Mouse (Mus musculus): ENCODE measurements around the gene 2410004B18Rik. TPM values are rescaled to one million over a fixed set of nuclear protein-coding genes. Genes with fewer than 3 reads are reported as not detected.

2410004B18Rik gene
- total RNA-seq, 2 experiments from 2014 or later: 13.8 to 14.0 TPM

DNA sequence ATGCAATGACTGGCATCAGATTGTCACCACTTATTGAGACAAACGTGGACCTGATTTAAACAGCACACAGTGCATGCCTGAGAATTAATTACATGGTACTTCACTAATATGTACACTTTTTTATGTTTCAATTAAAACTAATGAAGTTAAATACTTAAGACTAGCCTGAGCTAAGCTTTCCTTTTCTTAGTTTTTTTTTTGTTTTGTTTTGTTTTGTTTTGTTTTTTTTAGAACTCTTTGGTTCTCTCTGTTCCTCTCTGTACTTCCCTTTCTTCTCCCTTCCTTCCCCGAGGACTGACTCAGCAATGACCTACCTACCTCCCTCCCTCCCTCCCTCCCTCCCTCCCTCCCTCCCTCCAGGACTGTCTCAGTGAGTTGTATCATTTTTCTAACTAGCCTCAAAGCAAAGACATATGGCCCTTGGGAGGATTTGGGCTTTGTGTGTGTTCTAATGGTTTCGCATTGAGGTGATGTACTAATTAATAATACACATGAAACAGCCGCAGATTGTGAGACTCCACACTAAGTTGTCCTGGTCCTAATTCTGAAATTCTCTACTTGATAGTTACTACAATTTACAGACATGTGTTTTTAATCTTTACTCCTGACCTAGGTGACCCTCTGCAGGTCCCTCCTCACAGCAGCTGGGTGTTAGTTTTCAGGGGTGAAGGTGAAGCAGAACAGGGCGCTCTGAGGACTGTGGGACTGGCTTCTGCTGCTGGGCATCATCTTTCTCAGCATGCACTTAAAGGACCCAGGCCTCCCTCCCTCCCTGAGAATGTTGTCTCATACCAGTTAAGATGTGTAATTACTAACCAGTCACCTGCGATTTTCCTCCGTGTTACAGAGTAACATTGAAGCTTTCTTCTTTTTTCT is 8.1 kb upstream of the 2410004B18Rik start:
- no peak for DNase-seq

DNA sequence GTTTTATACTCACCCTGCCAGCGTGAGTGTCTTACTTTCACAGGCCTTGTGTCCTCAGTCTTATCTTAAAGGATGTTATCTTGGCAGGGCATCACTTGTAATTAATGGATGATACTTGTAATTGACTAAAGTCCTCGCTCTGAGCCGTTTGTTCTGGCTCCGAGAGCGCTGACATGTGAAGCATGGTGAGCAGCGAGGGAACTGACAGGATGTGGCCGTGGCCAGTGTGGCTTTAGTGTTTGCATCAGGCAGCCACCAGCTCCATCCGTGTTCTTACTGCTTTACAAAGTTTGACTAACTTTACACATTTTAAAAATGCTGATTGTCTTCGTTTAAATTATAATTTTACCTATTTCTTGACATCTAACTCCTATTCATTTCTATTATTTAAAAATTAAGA is 4.0 kb upstream of the 2410004B18Rik start:
- no peak for DNase-seq

DNA sequence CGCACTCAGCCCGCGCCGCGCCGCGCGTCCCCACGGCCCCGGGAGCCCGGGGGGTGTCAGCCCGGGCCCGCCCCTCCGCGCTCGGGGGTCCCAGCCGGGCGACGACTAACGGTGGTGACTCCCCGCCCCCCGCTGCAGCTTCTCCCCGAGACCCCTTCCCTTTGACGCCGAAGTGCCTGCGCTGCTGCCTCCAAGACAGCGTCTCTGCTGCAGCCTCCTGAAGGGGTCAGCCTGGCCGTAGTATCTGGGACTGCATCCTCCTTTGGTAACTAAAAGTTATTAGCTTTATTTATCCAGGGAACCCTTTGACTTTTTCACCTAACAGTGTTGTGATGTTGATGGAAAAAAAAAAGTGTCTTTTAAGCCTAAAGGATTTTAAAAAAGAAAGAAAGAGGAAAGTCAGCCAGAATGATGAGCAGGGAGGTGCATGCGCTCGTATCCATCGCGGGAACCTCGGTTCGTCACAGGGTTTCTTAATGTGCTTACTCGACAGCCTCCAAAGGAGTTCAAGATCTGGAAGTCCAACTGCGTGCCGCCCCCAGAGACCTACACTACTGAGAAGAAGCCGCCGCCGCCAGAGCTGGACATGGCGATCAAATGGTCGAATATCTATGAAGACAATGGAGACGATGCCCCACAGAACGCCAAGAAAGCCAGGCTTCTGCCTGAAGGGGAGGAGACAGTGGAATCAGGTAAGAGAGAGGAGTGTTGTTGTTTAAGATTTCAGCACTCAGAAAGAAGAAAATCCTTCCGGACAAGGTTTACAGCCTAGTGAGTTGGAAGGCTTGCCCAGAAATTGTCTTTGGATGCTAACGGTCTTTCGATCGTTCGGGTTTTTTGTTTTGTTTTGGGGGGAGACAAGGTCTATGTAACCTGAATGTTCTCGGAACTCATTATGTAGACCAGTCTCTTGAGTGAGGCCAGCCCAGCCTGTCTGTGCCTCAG is 863 bp downstream of the 2410004B18Rik start:
- DNase-seq: peak; percentile 33

DNA sequence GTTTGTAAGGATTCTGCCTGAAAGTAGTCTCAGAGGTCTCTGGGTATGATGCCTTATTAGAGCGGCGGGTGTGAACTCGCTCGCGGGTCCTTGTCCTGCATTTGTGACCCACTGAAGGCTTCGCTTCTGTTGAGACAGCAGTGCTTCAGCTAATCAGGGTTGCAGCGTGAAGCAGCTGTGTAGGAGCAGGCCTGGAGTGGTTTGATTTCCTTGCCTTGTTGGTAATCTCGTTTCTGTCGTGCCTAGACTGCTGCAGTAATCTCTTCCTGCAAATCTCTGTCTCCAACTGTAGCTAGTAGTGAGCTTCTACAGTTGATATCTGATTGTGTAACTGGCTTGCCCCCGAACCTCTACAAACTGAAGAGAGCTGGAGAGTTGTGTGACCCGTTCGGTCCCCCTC is 1.6 kb downstream of the 2410004B18Rik start:
- no peak for DNase-seq

DNA sequence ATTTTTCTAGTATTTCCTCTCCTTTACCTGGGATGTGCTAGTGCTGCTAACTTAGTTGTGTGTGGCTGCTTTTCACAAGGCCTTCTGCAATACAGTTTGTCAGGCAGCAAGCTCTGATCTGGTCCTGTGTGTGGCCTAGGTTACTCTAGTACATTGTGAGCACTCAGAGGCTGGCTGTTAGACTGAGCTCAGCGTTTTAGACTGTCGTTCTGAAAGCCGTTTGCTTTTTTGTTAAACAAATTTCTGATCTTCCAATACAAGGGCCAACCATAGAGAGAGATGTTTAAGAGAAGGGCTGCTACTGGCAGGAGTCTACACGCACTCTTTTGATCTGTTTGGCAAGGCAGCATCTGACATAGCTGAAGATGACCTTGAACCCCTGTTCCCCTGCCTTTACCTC is 2.2 kb downstream of the 2410004B18Rik start:
- no peak for DNase-seq

DNA sequence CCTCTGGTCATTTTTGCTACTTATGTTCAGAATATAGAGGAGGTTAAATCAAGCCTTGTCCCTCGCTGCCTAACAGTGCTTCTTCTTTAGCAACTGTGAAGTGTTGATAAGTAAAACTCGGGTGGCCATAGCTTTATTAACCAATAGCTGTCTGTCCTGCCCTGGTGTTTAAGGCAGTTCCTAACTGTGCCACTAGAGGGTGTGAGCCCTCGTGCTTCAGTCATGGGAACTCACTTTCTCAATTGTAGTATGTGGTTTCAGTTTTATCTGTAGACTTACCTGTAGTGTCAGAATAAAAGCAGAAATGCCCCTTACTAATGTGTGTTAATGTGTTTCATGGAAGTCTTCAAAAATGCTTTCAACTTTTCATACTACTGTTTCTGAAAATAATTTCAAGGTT is 4.2 kb downstream of the 2410004B18Rik start:
- peak; percentile 59 for DNase-seq

DNA sequence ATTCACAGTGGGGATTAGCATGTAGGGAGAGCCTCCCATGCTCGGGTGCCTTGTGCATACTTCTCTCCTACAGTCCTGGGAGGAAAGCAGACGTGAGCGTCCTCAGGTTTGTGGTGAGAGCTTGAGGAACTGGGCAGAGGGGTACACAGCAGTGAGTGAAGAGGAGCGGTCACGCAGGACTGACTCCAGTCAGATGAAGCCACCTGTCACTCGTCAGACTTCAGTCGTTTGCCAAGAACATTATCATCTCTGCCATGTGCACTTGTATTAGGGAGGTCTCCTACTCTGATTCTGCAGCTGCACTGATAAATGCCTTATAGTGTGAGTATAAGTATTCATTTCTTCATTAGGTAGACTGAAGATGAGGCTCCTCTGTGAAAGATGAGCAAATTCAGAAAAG is 6.5 kb downstream of the 2410004B18Rik start:
- DNase-seq: no peak

DNA sequence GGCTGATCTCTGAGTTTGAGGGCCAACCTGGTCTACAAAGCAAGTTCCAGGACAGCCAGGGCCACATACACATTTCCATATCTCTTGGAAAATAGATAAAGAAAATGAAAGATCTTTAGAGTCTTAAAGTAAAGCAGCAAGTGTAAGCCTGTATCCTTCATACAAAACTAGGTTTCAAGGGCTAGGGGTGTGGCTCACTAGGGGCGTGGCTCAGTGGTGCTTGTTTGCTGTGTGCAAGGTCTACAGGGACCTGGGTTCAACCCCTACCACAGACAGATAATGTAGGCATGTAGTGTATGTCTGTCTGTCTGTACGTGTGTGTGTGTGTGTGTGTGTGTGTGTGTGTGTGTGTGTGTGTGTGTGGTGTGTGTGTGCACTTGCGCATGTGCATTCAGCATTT is 8.1 kb downstream of the 2410004B18Rik start:
- no peak for DNase-seq

DNA sequence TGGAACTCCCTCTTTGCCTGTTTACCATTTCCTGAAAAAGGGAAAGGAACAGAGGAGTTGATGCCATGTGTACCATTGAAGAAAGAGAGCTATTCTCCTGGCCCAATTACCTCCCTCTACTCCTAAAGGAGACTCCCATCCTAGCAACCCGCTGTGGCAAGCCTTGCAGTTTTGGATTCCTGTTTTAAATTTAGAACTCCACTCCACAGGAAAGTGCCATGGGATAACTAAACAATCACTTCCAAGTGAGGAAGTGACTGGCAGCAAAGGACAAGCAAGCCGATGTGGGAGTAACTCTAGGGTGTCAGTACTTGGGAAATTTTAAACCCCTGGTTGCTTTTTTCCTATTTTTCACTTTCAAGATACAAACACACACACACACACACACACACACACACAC is 8.8 kb downstream of the 2410004B18Rik start:
- no peak for DNase-seq

DNA sequence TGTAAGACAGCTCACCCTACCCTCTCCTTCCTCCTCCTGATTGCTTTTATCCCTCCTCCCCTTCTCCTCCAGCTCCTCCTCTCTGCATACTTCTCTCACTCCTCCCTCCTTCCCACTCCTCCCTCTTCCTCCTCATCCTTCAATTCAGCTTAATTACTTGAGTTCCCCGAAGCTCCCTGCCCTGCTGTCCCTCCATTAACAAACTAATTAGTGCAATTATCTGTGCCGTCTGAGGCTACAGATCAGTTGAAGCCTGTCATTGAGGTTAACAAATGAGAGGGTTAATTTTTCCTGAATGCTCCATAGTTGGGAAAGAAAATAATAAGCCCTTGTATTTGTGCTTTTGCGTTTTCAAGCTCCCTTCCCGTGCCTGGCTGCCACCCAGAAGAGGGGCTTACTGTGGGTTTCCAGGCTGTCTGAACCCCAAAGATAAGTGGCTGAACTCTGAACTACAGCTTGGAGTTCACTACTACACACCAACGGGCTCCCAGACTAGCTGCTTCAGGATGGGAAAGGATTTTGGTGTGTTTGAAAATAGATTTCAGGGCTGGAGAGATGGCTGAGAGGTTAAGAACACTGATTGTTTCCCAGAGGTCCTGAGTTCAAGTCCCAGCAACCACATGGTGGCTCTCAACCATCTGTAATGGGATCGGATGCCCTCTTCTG is 9.9 kb downstream of the 2410004B18Rik start:
- DNase-seq: no peak

DNA sequence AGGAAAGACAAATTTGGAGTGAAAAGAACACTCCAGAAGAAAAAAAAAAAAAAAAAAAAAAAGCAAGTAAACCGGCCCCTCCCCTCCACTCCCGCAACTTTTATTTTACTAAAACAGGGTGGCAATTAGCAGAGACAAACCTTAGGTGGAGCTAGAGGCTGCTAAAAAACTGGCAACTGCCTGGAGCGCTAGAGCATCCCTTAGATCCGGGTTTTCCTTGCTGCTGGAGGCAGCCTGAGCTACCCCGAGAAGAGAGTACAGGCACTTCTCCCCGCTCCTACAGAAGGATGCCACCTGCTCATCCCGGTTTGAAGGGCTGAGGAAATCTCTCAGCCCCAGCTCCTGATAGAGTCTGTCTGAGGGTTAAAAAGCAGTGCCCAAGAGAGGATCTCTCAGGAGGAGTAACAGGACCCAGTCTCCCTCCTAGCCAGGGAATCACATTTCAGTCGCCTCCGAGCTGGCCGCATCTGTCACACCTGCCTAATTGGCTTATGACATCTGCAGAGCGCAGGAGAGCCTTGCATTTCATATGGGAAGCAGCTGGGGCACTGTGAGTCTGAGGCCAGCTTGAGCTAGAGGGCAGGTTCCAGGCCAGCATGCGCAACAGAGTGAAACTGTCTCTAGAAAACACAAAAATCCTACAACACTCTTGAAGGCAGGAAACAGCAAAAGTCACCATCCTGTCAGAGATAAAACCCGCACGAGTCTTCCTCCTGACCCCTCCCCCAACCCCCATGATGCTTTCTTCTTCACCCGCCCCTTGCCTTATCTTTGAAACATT is 12.4 kb downstream of the 2410004B18Rik start:
- DNase-seq: peak; percentile 24

DNA sequence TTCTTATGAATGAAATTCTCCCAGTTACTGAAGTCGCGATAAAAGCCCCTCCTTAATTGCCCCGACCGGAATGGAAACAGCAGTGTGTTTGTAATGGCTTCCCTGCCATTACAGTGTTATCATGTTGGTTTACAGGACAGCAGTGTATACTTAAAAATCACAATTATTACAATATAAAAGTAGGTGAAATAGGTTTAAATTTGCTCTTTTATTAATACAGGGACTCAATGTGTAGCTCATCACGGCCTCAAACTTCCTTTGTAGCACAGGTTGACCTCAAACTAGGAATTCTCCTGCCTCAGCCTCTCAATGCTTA is 13.0 kb downstream of the 2410004B18Rik start:
- no peak for DNase-seq

DNA sequence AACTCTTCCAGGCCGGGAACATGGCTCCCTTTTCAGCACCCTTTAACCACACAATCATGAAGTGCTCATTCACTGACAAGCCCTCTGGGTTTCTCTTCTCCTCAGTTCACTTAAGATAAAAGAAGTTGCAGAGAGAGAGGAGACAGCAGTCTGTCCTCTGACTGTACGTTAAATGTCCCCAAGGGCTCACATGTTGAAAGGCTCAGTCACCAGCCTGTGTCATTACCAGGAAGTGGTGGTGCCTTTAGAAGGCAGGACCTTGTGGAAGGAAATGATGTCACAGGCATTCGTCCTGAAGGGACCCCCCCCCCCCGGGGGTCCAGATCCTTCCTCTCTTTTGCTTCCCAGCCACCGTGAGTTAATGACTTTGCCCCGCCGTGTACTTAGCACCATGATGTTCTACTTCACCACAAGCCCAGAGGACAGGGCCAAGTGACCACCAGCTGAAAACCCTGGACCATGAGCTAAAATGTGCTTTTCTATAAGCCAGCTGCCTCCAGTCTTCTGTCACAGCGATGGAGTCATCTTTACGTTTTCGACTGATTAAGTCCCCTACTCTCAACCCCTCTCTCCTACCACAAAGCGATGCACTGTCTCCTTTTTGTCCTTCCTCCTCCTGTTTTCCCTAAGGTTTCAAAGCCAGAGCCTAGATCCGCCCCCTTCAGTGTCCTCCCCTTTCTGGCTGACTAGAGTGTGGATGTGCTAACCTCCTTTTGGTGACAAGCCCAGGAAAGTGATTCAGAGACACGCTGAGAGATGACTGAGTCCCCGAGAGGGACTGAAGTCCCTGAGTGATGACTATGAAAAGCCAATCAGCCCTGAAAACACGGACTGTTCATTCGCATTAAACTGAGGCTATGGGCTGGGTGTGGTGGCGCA is 13.7 kb downstream of the 2410004B18Rik start:
- DNase-seq: no peak

DNA sequence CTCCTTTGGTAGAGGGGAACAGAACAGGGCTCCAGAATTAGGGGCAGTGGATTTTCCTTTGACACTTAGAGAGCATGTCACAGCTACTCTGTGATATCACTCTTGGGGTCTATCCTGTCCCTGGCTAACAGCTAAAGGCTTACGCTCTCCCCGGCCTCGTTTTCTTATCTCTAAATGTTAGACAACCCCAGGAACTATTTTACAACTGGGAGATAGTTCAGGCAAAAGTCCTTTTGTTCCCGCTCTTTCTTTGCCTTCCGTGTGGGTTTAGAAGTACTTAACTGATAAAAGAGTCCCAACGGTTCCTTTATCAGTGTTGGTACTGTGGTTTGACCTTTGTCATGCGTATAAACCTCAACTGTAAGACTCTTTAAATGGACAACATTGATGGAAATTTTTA is 15.1 kb downstream of the 2410004B18Rik start:
- no peak for DNase-seq

DNA sequence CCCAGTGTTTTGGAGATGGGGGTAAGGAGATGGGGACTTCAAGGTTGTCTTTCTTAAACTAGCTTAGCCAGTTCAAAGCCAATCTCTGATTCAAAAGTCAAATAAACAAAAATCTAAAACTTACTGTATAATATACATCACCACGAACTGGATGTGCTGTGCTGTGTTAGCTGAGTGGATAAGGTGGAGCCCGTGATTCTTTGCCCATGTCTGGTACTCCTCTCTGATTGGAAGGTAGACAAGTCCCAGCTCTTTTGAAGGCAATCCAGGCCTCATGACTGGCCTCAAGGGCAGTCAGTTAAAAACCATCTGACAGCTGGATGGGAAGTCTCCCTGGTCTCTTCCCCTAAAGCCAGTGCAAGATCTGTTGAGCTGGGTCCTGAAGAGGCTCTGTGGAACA is 15.6 kb downstream of the 2410004B18Rik start:
- no peak for DNase-seq

DNA sequence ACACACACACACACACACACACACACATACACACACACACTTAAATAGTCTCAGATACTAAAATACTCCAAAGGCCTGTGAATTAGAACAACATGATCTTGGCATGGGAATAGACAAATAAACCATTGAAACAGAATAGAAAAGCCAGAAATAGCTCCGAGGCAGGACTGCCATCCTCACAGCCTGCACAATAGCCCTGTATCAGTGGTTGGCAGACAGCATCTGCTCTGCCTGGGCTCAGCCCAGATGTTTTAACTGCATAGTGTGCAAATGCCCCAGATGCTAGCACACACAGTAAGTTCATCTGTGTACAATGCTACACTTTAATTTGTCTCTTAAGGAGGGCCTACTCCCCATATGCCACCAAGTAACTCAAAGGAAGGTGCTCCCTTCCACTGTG is 22.0 kb downstream of the 2410004B18Rik start:
- DNase-seq: no peak

DNA sequence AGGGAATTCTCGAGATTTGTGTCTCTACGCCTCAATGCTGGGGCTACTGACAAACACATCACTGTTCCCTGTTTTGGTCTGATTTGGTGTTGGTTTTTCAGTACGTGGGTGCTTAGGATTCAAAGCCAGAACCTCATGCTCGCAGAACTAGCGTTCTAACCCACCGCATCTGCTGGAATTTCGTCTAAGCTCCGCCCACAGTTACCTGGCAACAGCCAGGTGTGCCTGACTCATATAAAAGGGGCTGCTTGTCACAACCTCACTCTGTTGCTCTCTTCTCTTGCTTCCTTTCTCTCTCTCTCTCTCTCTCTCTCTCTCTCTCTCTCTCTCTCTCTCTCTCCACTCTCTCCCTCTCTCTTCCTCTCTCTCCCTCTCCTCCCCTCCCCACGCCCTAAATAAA is 24.6 kb downstream of the 2410004B18Rik start:
- no peak for DNase-seq

DNA sequence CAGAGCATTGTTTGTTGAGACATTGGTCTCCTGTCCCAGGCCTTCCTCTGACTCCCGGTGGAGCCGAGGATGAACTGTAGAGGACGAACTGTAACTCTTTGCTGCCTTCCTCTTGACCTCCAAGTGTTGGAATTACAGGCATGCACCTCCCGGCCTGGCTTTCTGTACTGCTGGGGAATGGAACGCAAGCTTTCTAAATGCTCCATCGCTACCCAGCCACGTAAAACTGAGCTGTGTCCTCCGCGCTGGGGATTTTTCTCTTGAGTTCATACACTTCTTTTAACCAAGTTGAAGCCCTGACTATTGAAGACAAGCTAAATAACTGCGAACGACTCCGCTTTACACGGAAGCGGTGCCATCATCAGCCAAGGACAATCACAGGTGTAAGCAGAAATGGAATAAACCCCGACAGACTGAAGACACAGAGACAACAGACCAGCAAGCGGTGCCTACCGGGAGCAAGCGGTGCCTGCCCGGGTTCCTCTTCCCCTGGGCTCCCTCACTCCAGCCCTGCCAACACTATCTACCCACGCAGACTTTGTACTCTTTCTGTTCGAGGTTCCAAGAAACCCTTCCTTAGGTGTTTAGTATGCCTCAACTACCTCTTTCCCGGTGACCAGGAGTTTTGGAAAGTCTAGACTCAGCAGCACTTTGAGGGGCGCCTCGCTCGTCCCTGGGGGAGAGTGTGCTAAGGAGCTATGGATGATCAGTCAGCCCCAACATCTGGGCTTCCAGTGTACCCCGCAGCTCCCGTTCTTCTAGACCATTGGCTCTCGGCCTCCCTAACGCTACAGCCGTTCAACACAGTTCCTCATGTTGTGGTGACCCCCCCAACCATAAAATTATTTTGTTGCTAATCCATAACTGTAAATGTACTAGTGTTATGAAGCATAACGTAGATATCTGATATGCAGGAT is 25.5 kb downstream of the 2410004B18Rik start:
- no peak for DNase-seq

DNA sequence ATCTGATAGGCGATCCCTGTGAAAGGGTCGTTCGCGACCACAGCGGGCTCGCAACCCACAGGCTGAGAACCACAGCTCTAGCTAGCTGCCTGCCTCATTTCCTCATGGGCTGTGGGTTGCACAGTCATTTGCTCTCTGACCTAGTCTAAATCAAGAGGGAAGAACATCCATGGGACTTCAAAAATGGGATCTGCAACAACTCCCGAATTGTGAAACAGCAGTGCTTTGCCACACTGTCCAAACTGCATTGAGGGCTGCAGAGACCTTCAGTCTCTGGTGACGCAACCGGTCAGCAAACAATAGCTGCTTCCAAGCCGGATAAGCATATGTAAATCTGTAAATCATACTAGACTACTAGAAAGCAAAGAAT is 26.2 kb downstream of the 2410004B18Rik start:
- no peak for DNase-seq

DNA sequence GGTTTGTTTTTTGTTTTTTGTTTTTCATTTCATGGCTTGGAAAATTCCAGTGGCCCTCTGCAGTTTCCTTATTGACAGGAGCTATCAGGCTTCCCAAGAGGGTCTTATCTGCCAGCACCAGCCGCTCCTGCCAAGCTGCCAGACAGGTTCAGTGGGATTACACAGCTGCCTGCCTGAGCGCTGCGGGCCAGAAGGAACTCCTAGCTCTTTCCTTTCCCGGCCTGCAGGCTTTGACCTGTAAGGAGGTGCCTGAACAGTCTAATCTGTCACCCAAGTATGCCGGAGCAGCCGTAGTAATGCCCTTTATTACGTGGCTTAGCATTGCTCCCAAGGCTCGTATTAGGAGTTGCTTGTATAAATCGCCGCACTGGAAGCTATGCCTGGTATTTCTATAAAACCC is 26.7 kb downstream of the 2410004B18Rik start:
- DNase-seq: no peak
